Mouse (Mus musculus) forebrain, embryonic 12.5 days (tissue): ENCODE data around the gene Gm10840. TPM values are rescaled to one million over a fixed set of nuclear protein-coding genes. Genes with fewer than 3 reads are reported as not detected.

Experiments
- ATAC-seq: fragments of 200-750 bp; cut with Nextera tagmentation; 2 replicates; pipeline ENCODE4 v1.8.0; 2017; ENCODE audit warnings: moderate TSS enrichment; ENCODE audit not compliant: low FRiP score
- H3K27ac ChIP-seq: fragments of 300-500 bp; sonication (generic); 2 replicates; pipeline ENCODE4 v1.5.1; 2016; ENCODE audit warnings: mild to moderate bottlenecking
- H3K27me3 ChIP-seq: fragments of 300-500 bp; sonication (generic); 2 replicates; pipeline ENCODE4 v1.6.1; 2016; ENCODE audit warnings: mild to moderate bottlenecking
- H3K36me3 ChIP-seq: fragments of 300-500 bp; sonication (generic); replicated peaks from 2 replicates; pipeline ENCODE4 v1.6.1; 2016; ENCODE audit warnings: mild to moderate bottlenecking
- H3K4me1 ChIP-seq: fragments of 300-500 bp; sonication (generic); 2 replicates; pipeline ENCODE4 v1.6.1; 2016
- H3K4me2 ChIP-seq: fragments of 300-500 bp; sonication (generic); 2 replicates; pipeline ENCODE4 v1.6.1; 2016; ENCODE audit warnings: mild to moderate bottlenecking, moderate library complexity
- H3K4me3 ChIP-seq: fragments of 300-500 bp; sonication (generic); replicated peaks from 2 replicates; pipeline ENCODE4 v1.5.1; 2016; ENCODE audit warnings: mild to moderate bottlenecking
- H3K9ac ChIP-seq: fragments of 300-500 bp; sonication (generic); 2 replicates; pipeline ENCODE4 v1.6.1; 2016; ENCODE audit warnings: mild to moderate bottlenecking
- H3K9me3 ChIP-seq: fragments of 300-500 bp; sonication (generic); 2 replicates; pipeline ENCODE4 v1.6.1; 2016
- WGBS: fragments of 180-500 bp; shearing (Covaris S2); methylation state at CpG from one replicate; pipeline ENCODE4 v1.1.7; 2016; 5-methylcytosine and 5-hydroxymethylcytosine counted together
- polyA plus RNA-seq: library from polyadenylated mRNA; unstranded; fragments of >200 nt; fragmentation: Nextera tagmentation; extraction: Ambion mirVana; gene quantifications from 2 replicates; pipeline ENCODE4 v1.2.1, GENCODE M21; 2016

The Gm10840 gene
- polyA plus RNA-seq, 1 experiment from 2014 or later, result not detected

DNA sequence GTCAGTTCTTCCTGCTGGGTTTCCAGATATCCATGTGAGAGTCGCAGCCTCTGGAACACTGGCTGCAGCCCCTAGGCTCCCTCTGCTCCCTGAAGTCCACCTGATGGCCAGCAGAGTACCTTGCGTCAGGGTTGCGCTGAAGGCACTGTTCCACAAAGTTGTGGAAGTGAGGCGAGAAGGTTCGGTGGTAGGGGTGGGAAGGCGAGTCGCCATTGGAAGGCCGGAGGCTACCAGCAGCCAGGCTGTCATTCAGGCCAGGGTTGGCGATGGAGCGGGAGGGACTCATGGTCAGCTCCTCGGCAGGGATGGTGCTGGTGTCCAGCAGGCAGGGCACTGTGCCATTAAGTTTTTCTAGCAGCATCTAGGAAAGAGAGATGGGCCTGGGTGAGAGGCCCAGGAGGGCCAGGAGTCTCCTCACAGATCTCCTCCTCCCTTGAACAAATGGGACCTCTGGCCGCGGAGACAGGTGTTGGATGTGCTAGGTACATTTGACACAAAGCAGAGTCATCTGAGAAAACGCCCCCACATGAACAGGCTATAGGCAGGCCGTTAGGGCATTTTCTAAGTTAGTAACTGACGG lies 4.0 kb downstream of the Gm10840 start:
- Histone ChIP-seq H3K9ac (no peak overlapping the region), H3K36me3 (peaks cover 62% of the 10 kb centered on the region), H3K27ac (no peak overlapping the region), H3K4me2 (no peak overlapping the region), H3K4me1 (peaks cover 13% of the 10 kb centered on the region), H3K9me3 (no peaks in the 10 kb centered on the region), H3K4me3 (no peak overlapping the region), H3K27me3 (no peaks in the 10 kb centered on the region)
- WGBS, result 93% methylated on average over 16 of the region's 16 CpGs
- no peak for ATAC-seq

DNA sequence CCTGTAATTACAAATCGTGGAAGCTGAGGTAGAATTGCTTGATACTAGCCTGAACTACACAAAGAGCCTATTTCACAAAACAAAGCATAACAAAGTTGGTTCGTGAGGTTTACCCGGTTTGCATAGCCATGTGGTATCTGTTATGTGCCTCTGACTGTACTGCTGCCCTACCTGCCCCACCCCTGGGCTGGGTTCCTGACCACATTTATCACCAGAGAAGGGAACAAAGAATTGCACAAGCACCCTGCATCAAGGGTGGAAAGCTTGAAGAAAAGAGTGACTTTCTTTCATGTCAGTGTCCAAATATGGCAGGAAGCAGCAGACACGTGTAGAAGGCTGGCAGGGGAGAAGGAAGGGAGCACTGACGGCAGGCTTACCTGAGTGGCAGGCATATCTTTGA lies 6.8 kb downstream of the Gm10840 start:
- H3K9me3 ChIP-seq, result no peaks in the 10 kb centered on the region

DNA sequence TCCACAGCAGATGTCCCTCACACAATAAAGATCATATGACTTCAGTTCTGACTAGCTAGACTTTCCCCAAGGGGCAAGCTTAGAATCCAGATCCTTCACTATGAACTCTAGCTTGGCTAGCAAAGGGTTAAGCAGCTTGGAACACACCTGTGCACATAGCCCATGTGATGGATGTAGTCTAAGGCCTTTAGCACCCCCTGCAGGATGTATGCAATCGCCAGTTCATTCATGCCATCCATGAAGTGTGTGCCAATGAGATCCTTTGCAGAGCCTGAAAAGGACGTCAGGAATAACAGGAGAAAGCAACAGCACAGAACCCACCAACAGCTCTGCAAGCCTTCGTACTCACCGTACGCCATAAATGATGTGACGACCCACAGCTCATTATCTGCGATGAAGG lies 10.2 kb downstream of the Gm10840 start:
- ATAC-seq, result no peak
- Histone ChIP-seq H3K4me1 (no peaks in the 10 kb centered on the region), H3K36me3 (peaks cover 45% of the 10 kb centered on the region), H3K4me2 (no peak overlapping the region), H3K9ac (no peak overlapping the region), H3K27ac (no peak overlapping the region), H3K9me3 (no peaks in the 10 kb centered on the region), H3K27me3 (no peaks in the 10 kb centered on the region), H3K4me3 (no peak overlapping the region)
- WGBS, result 75% methylated on average over 7 of the region's 7 CpGs

More for the DNA sequence above, 6.8 kb downstream of the Gm10840 start:
- ATAC-seq, result no peak
- Histone ChIP-seq H3K4me2 (no peak overlapping the region), H3K9ac (no peak overlapping the region), H3K4me1 (no peaks in the 10 kb centered on the region), H3K27ac (no peak overlapping the region), H3K4me3 (no peak overlapping the region), H3K36me3 (peaks cover 73% of the 10 kb centered on the region), H3K27me3 (no peaks in the 10 kb centered on the region)
- 90% methylated on average over 5 of the region's 5 CpGs for WGBS

GRCm38 (mm10) chr11:106173228-106173627 lies 12.6 kb downstream of the Gm10840 start:
- no peak for ATAC-seq
- H3K4me3 ChIP-seq, result no peak overlapping the region
- no peaks in the 10 kb centered on the region for H3K9me3 ChIP-seq
- H3K4me2 ChIP-seq, result no peak overlapping the region
- H3K27me3 ChIP-seq, result no peaks in the 10 kb centered on the region
- H3K27ac ChIP-seq, result no peak overlapping the region
- H3K9ac ChIP-seq, result no peak overlapping the region
- peaks cover 23% of the 10 kb centered on the region for H3K36me3 ChIP-seq
- WGBS, result 93% methylated on average over 2 of the region's 2 CpGs
- H3K4me1 ChIP-seq, result no peaks in the 10 kb centered on the region

GRCm38 (mm10) chr11:106174372-106174771 lies 13.7 kb downstream of the Gm10840 start:
- H3K9me3 ChIP-seq, result no peaks in the 10 kb centered on the region
- H3K4me2 ChIP-seq, result no peak overlapping the region
- WGBS, result 85% methylated on average over 5 of the region's 5 CpGs
- no peak for ATAC-seq
- H3K27me3 ChIP-seq, result no peaks in the 10 kb centered on the region
- H3K4me1 ChIP-seq, result no peaks in the 10 kb centered on the region
- H3K27ac ChIP-seq, result no peak overlapping the region
- H3K36me3 ChIP-seq, result peaks cover 17% of the 10 kb centered on the region
- no peak overlapping the region for H3K9ac ChIP-seq
- no peak overlapping the region for H3K4me3 ChIP-seq

DNA sequence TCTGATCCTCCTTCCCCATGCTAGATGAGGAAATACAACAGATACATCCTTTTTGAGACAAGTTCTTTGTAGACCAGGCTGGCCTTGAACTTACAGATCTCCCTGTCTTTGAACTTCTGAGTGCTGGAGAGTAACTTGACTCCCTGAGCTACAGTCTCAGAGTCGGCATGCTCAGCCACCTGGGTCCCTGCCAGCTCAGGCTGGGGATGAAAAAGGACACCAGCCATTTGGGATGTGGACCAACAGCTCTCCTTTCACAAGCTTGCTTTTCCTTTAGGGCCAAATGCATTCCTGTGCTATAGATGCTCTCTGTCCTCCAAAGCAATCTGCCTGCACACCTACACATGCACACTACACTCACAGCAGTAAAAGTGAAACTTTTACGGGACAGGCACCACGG lies 14.4 kb downstream of the Gm10840 start:
- no peak overlapping the region for H3K9ac ChIP-seq
- WGBS, result 79% methylated on average over 3 of the region's 3 CpGs

DNA sequence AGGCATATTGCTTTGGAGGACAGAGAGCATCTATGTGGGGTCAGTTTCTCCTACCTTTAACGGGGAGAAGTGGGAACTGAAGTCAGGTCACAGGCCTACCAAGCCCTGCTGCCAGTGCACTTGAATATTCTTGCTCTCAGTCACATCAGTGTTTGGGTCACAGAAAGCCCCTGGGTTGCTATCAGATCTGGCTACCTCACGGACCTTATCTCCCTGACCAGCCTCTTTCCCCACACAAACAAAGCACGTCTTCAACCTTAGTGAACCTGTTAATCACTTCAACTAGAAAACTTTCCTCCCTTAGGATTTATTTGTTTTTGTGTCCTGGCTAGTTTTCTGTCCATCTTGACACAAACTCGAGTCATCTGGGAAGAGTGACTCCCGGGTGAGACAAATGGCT lies 15.7 kb downstream of the Gm10840 start:
- H3K4me1 ChIP-seq, result no peaks in the 10 kb centered on the region
- WGBS, result 89% methylated on average over 5 of the region's 5 CpGs

More for the DNA sequence above, 14.4 kb downstream of the Gm10840 start:
- Histone ChIP-seq H3K27me3 (no peaks in the 10 kb centered on the region), H3K4me1 (no peaks in the 10 kb centered on the region), H3K36me3 (peaks cover 14% of the 10 kb centered on the region), H3K9me3 (no peaks in the 10 kb centered on the region), H3K4me2 (no peak overlapping the region), H3K27ac (no peak overlapping the region), H3K4me3 (no peak overlapping the region)
- ATAC-seq, result no peak

DNA sequence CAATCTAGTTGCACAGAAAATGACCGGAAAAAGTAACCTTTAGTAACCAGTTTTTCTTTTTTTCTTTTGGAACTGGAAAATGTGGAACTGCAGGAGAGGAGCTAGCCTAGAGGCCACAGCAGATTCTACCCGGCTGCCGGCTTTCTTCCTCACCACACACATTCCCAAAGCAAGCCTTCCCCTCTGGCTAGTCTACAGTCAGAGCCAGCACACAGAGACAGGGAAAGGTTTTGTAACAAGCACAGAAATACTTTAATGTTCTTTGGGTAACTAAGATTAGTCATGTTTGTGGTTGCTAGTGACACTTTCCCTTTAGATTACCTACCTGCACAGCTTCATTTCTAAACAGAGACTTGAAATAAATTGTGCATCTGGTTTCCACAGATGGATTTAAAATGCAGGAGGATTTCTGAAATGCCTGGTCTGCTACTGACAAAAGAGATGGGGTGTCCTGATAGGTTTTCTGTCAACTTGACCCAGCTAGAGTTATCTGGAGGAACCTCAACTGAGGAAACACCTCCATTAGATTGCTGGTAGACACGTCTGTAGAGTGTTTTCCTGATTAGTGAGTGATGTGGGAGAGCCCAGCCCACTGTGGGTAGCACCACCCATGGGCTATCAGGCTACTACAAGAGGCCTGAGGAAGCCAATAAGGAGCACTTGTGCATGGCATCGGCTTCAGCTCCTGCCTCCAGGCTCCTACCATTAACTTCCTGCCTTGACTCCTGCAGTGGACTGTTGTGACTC lies 17.6 kb downstream of the Gm10840 start:
- Histone ChIP-seq H3K9me3 (no peaks in the 10 kb centered on the region), H3K4me2 (no peak overlapping the region), H3K27me3 (no peaks in the 10 kb centered on the region), H3K27ac (no peak overlapping the region), H3K4me1 (no peaks in the 10 kb centered on the region), H3K36me3 (no peaks in the 10 kb centered on the region; the same call in 1 of the 2 replicates), H3K9ac (no peak overlapping the region), H3K4me3 (no peak overlapping the region)
- WGBS, result 87% methylated on average over 5 of the region's 5 CpGs
- no peak for ATAC-seq

More for the DNA sequence above, 15.7 kb downstream of the Gm10840 start:
- H3K36me3 ChIP-seq, result peaks cover 5% of the 10 kb centered on the region; the same call in 1 of the 2 replicates
- no peak overlapping the region for H3K27ac ChIP-seq
- no peaks in the 10 kb centered on the region for H3K27me3 ChIP-seq
- no peaks in the 10 kb centered on the region for H3K9me3 ChIP-seq
- H3K4me2 ChIP-seq, result no peak overlapping the region
- no peak overlapping the region for H3K9ac ChIP-seq
- ATAC-seq, result no peak
- no peak overlapping the region for H3K4me3 ChIP-seq

- no peak for ATAC-seq
Observed at GRCm38 (mm10) chr11:106179711-106180448, 19.2 kb downstream of the Gm10840 start.

DNA sequence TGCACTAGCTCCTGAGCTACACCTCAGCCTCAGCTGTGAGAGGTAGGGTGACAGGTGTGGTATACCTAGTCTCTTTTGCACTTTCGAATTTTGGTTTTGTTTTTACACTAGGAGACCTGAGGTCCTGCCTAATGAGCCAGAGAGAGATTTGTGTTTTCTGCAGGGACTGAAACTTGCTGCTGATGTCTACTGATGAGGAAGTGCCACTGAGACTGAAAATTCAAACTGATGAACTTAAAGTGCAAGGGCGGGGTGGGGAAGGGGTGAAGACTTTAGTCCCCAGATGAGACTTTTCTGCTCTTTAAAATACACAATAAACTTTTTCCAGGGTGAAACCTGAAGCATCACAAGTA lies 19.8 kb downstream of the Gm10840 start:
- Histone ChIP-seq H3K27me3 (no peaks in the 10 kb centered on the region), H3K27ac (no peak overlapping the region), H3K4me3 (no peak overlapping the region), H3K9me3 (no peaks in the 10 kb centered on the region), H3K36me3 (peaks cover 4% of the 10 kb centered on the region), H3K9ac (no peak overlapping the region), H3K4me1 (no peaks in the 10 kb centered on the region), H3K4me2 (no peak overlapping the region)
- 88% methylated on average over 2 of the region's 2 CpGs for WGBS
- ATAC-seq, result no peak

More at GRCm38 (mm10) chr11:106179711-106180448, 19.2 kb downstream of the Gm10840 start:
- Histone ChIP-seq H3K27me3 (no peaks in the 10 kb centered on the region), H3K9me3 (no peaks in the 10 kb centered on the region), H3K4me2 (no peak overlapping the region), H3K9ac (no peak overlapping the region), H3K36me3 (peaks cover 4% of the 10 kb centered on the region), H3K4me3 (no peak overlapping the region), H3K27ac (no peak overlapping the region), H3K4me1 (no peaks in the 10 kb centered on the region)
- WGBS, result 74% methylated on average over 7 of the region's 7 CpGs

- WGBS, result 95% methylated on average over 4 of the region's 4 CpGs
- H3K4me1 ChIP-seq, result peaks cover 2% of the 10 kb centered on the region
- no peak overlapping the region for H3K4me3 ChIP-seq
Observed at GRCm38 (mm10) chr11:106187326-106187725, 26.7 kb downstream of the Gm10840 start.

GRCm38 (mm10) chr11:106191716-106192115 lies 31.1 kb downstream of the Gm10840 start:
- Histone ChIP-seq H3K9ac (no peak overlapping the region), H3K4me3 (no peak overlapping the region), H3K27me3 (no peaks in the 10 kb centered on the region), H3K4me1 (peaks cover 11% of the 10 kb centered on the region), H3K36me3 (peaks cover 4% of the 10 kb centered on the region), H3K27ac (no peak overlapping the region), H3K4me2 (no peak overlapping the region), H3K9me3 (no peaks in the 10 kb centered on the region)
- no peak for ATAC-seq
- 95% methylated on average over 3 of the region's 3 CpGs for WGBS

More at GRCm38 (mm10) chr11:106187326-106187725, 26.7 kb downstream of the Gm10840 start:
- Histone ChIP-seq H3K9me3 (no peaks in the 10 kb centered on the region), H3K27ac (no peak overlapping the region), H3K9ac (no peak overlapping the region), H3K36me3 (peaks cover 7% of the 10 kb centered on the region), H3K4me2 (no peak overlapping the region), H3K27me3 (no peaks in the 10 kb centered on the region)
- no peak for ATAC-seq
